In the genomic region with DNA sequence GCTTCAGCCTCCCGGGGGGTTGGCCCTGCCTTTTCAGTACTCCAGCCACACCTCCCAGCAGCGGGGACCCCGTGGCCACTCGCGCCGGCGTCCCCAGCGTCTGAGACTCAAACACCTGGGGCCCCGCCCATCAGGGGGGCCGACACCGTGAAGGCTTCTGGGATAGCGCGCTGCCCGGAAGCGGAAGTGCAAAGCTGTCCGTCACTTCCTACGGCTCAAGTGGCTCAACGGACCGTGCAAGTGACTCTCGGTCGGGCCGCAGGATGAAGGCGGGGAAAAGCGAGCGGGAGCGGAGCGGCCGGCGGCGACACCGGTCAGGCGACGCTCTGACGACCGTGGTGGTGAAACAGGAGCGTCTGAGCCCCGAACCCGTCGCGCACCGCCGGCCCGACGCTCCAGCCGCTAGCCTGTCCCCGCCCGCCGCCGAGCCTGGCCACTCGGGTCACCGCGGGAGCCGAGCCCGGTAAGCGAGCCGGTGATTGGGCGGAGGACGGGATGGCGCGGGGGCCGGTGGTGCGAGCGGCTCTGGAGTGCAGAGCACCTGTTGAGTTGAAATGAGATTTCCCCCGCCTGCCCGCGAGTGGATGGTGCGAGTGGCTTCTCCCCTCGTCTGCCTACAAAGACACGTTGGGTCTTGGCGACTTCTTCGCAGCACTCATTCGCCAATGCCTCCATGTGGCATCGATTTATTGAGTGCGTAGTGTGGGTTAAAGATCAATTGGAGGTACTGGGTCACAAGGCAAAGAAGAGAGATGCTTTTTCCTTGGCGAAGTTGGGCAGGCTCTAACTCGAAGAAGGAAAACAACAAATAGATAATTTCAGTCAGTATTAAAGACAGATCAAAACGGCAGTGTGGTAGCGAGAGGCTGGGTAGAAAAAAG, we compare ENCODE assay signal across 8 mouse cellular contexts. TPM values are rescaled to one million over a fixed set of nuclear protein-coding genes. Genes with fewer than 3 reads are reported as not detected.
DNase-seq lines count a peak whose midpoint lies in the region; ATAC-seq and TF ChIP-seq lines count a peak whose summit lies in the region.

A gene (plus strand): TSS at position 183 of the 881 bp plus-strand sequence.

- ATAC-seq in heart, embryonic 13.5 days (ENCODE audit: extremely low read depth, insufficient number of reproducible peaks, low FRiP score, low TSS enrichment) = peak; percentile 90
- ATAC-seq in liver, embryonic 12.5 days = peak; percentile 90
- ATAC-seq in stomach, embryonic 15.5 days (ENCODE audit: insufficient read depth, low FRiP score, low read depth) = peak; percentile 93

- H3K9ac ChIP-seq in heart, embryonic 13.5 days = peak within 1 kb of the TSS; percentile 97
- H3K9ac ChIP-seq in liver, embryonic 12.5 days = peak within 1 kb of the TSS; percentile 89
- H3K9ac ChIP-seq in stomach, embryonic 15.5 days = peak within 1 kb of the TSS; percentile 96

- H3K79me2 ChIP-seq in C2C12 (ENCODE audit: control insufficient read depth, insufficient read depth) = peaks cover 43% of the 10 kb centered on the region

- peak; percentile 97 for DNase-seq in brain, embryonic 14.5 days (ENCODE audit: low read depth)
- peak; percentile 96 for DNase-seq in kidney, postnatal 10 days
- peak; percentile 90 to 92 for DNase-seq in natural killer cell, adult 2 months (ENCODE audit: low spot score in 2 of 2)

- peak within 1 kb of the TSS; percentile 90 for H3K4me2 ChIP-seq in heart, embryonic 13.5 days
- H3K4me2 ChIP-seq in liver, embryonic 12.5 days = peak within 1 kb of the TSS; percentile 93
- peak within 1 kb of the TSS; percentile 91 for H3K4me2 ChIP-seq in stomach, embryonic 15.5 days

- H3K4me3 ChIP-seq in C2C12 (ENCODE audit: insufficient read depth, poor library complexity, severe bottlenecking) = peak within 1 kb of the TSS; percentile 87
- H3K4me3 ChIP-seq in erythroblast, embryonic 14.5 days (replicated peaks) = peak within 1 kb of the TSS; percentile 97
- peak within 1 kb of the TSS; percentile 96 for H3K4me3 ChIP-seq in heart, embryonic 13.5 days
- peak within 1 kb of the TSS; percentile 96 for H3K4me3 ChIP-seq in liver, embryonic 12.5 days
- H3K4me3 ChIP-seq in stomach, embryonic 15.5 days (replicated peaks) = peak within 1 kb of the TSS; percentile 85

- peaks cover 31% of the 10 kb centered on the region for H3K36me3 ChIP-seq in C2C12 (ENCODE audit: control insufficient read depth, insufficient read depth)
- H3K36me3 ChIP-seq in erythroblast, embryonic 14.5 days (ENCODE audit: control insufficient read depth) = peaks cover 42% of the 10 kb centered on the region
- peaks cover 38% of the 10 kb centered on the region for H3K36me3 ChIP-seq in heart, embryonic 13.5 days
- H3K36me3 ChIP-seq in liver, embryonic 12.5 days = peaks cover 42% of the 10 kb centered on the region
- peaks cover 21% of the 10 kb centered on the region for H3K36me3 ChIP-seq in stomach, embryonic 15.5 days

- no peak for TF ChIP-seq CTCF in C2C12 (IDR thresholded peaks at IDR 0.05; ENCODE audit: control insufficient read depth, insufficient read depth, insufficient read length)
- no peak for TF ChIP-seq CTCF in brain, embryonic 14.5 days (IDR thresholded peaks at IDR 0.05; ENCODE audit: borderline replicate concordance, extremely low read depth, insufficient read depth, insufficient read length)

- H3ac ChIP-seq in C2C12 (ENCODE audit: control insufficient read depth, insufficient read length, low read depth) = peak within 1 kb of the TSS; percentile 90

- H3K79me3 ChIP-seq in C2C12 (ENCODE audit: low read depth) = peaks cover 26% of the 10 kb centered on the region

- H3K4me1 ChIP-seq in erythroblast, embryonic 14.5 days (ENCODE audit: control insufficient read depth) = peaks cover 30% of the 10 kb centered on the region
- peaks cover 19% of the 10 kb centered on the region for H3K4me1 ChIP-seq in heart, embryonic 13.5 days
- H3K4me1 ChIP-seq in liver, embryonic 12.5 days = peaks cover 24% of the 10 kb centered on the region
- peaks cover 14% of the 10 kb centered on the region for H3K4me1 ChIP-seq in stomach, embryonic 15.5 days

- H3K27ac ChIP-seq in heart, embryonic 13.5 days (replicated peaks) = peak within 1 kb of the TSS; percentile 71
- peak within 1 kb of the TSS; percentile 83 for H3K27ac ChIP-seq in liver, embryonic 12.5 days
- H3K27ac ChIP-seq in stomach, embryonic 15.5 days = peak within 1 kb of the TSS; percentile 72

- WGBS in heart, embryonic 13.5 days = under 1% methylated on average over 78 of the region's 78 CpGs
- WGBS in liver, embryonic 12.5 days (ENCODE audit: insufficient replicate concordance) = under 1% methylated on average over 74 of the region's 78 CpGs
- under 1% methylated on average over 78 of the region's 78 CpGs for WGBS in stomach, embryonic 15.5 days

- TF ChIP-seq POLR2A in brain, embryonic 14.5 days (IDR thresholded peaks at IDR 0.05; ENCODE audit: borderline replicate concordance, extremely low read depth, insufficient read depth, insufficient read length, poor library complexity, severe bottlenecking) = peak; percentile 88; the same call in 1 of the 2 replicates

- H3K9me3 ChIP-seq in erythroblast, embryonic 14.5 days (ENCODE audit: control insufficient read depth, low read length) = no peaks in the 10 kb centered on the region
- no peaks in the 10 kb centered on the region for H3K9me3 ChIP-seq in heart, embryonic 13.5 days
- H3K9me3 ChIP-seq in liver, embryonic 12.5 days (replicated peaks) = no peaks in the 10 kb centered on the region
- H3K9me3 ChIP-seq in stomach, embryonic 15.5 days = no peaks in the 10 kb centered on the region

- no peaks in the 10 kb centered on the region for H3K27me3 ChIP-seq in C2C12 (ENCODE audit: control insufficient read depth, insufficient read depth, insufficient read length)
- peaks cover 18% of the 10 kb centered on the region for H3K27me3 ChIP-seq in erythroblast, embryonic 14.5 days (ENCODE audit: control insufficient read depth)
- 0 out of 2 replicates have a peak, but pooled peaks cover 4% of the 10 kb centered on the region for H3K27me3 ChIP-seq in heart, embryonic 13.5 days (replicated peaks)
- H3K27me3 ChIP-seq in liver, embryonic 12.5 days (replicated peaks) = peaks cover 11% of the 10 kb centered on the region; the same call in 1 of the 2 replicates
- H3K27me3 ChIP-seq in stomach, embryonic 15.5 days (replicated peaks) = no peaks in the 10 kb centered on the region

TF ChIP-seq in C2C12, 6 proteins besides CTCF, POLR2A, EP300 and RAD21:
- TF ChIP-seq MYOG (IDR thresholded peaks at IDR 0.05; ENCODE audit: control insufficient read depth, extremely low read depth, insufficient read length) (no peak), MAX (IDR thresholded peaks at IDR 0.05) (peak; percentile 49)

RNA-seq across cellular contexts. Expression of the gene that starts here (rescaled TPM):
- 19.1 TPM for polyA plus RNA-seq in C2C12 (2012; fragmentation: generic; extraction: Trizol)
- polyA plus RNA-seq in brain, embryonic 14.5 days (2012; rRNA removed) = 19.0 and 20.6 TPM in 2 replicates
- polyA plus RNA-seq in erythroblast, embryonic 14.5 days (2012) = 2.3 and 3.2 TPM in 2 replicates
- 14.0 and 18.8 TPM in 2 replicates for polyA plus RNA-seq in heart, embryonic 13.5 days (2015; fragmentation: Nextera tagmentation; extraction: Ambion mirVana)
- polyA plus RNA-seq in liver, embryonic 12.5 days (2016; fragmentation: Nextera tagmentation; extraction: Ambion mirVana) = 21.6 and 24.8 TPM in 2 replicates
- 26.3 and 27.5 TPM in 2 replicates for polyA plus RNA-seq in stomach, embryonic 15.5 days (2015; fragmentation: Nextera tagmentation; extraction: Ambion mirVana)

Comparison
In these comparisons a context has a peak if more than half of its experiments do, and no peak if none do; other contexts are left out.
1. Peak in every context shown above with its lines: DNase-seq, ATAC-seq, H3K4me3 ChIP-seq and H3K27ac ChIP-seq.